Mouse (Mus musculus): ENCODE results near the gene Gm11020.

DNA sequence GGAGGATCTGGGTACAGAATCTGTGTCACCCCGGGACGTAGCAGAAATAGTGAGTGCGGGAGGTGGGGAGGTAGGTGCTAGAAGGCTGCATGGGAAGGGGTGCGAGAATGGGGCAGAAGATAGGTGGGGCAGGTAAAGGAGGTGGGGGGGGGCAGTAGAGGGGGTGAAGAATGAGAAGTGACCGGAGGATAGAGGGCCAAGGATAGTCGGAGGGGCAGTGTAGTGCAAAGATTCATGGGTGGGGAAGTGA, 18.5 kb downstream of the Gm11020 start:
- TF ChIP-seq CTCF (IDR thresholded peaks at IDR 0.05; ENCODE audit: low read depth, low read length) (no peak), POLR2A (IDR thresholded peaks at IDR 0.05; ENCODE audit: borderline replicate concordance, low read depth, low read length) (no peak)

Measured in bone marrow macrophage, adult 2 months (primary cell).